ENCODE assay signal across 10 mouse cellular contexts in genomic region chr10:116275280-116275679, GRCm38 (mm10). TPM values are rescaled to one million over a fixed set of nuclear protein-coding genes. Genes with fewer than 3 reads are reported as not detected.
DNase-seq lines count a peak whose midpoint lies in the region; ATAC-seq and TF ChIP-seq lines count a peak whose summit lies in the region.
"Had no signal": no experiment of that assay in that cellular context is flagged by ENCODE, and none has a peak within 500 bp of the region (broad histone marks: within the 10 kb centered on the region; RNA-seq: fewer than 3 reads in every experiment).

Ptprb (plus strand) TSS chr10:116275523.

- H3K9me3 ChIP-seq in forebrain, embryonic 10.5 days, result no peaks in the 10 kb centered on the region
- H3K9me3 ChIP-seq in forebrain, embryonic 16.5 days (ENCODE audit: control insufficient read depth, low read length), result no peaks in the 10 kb centered on the region
- H3K9me3 ChIP-seq in midbrain, embryonic 11.5 days (ENCODE audit: control insufficient read depth, low read length), result no peaks in the 10 kb centered on the region
- no peaks in the 10 kb centered on the region for H3K9me3 ChIP-seq in midbrain, postnatal 0 days (ENCODE audit: low read length)
- H3K9me3 ChIP-seq in stomach, embryonic 15.5 days, result no peaks in the 10 kb centered on the region
- H3K9me3 ChIP-seq: midbrain, embryonic 12.5 days had no signal

- H3K4me3 ChIP-seq in forebrain, embryonic 10.5 days, result no peak within 1 kb of the TSS
- H3K4me3 ChIP-seq in forebrain, embryonic 16.5 days (replicated peaks; ENCODE audit: low read length), result no peak within 1 kb of the TSS
- H3K4me3 ChIP-seq in midbrain, embryonic 11.5 days (ENCODE audit: low read depth, low read length), result no peak within 1 kb of the TSS
- H3K4me3 ChIP-seq in midbrain, postnatal 0 days (ENCODE audit: low read depth, low read length), result no peak within 1 kb of the TSS
- 0 out of 2 replicates have a peak within 1 kb of the TSS, but pooled peaks have one; percentile 0 for H3K4me3 ChIP-seq in stomach, embryonic 15.5 days (replicated peaks)
- H3K4me3 ChIP-seq: midbrain, embryonic 12.5 days had no signal

- no peak for TF ChIP-seq CTCF in midbrain, postnatal 0 days (IDR thresholded peaks at IDR 0.05)

- H3K36me3 ChIP-seq in forebrain, embryonic 10.5 days (replicated peaks), result no peaks in the 10 kb centered on the region
- no peaks in the 10 kb centered on the region for H3K36me3 ChIP-seq in forebrain, embryonic 16.5 days (ENCODE audit: control insufficient read depth, insufficient read depth)
- no peaks in the 10 kb centered on the region for H3K36me3 ChIP-seq in midbrain, embryonic 11.5 days (ENCODE audit: control insufficient read depth, insufficient read depth, low read length)
- no peaks in the 10 kb centered on the region for H3K36me3 ChIP-seq in midbrain, postnatal 0 days (ENCODE audit: insufficient read depth, low read length)
- no peaks in the 10 kb centered on the region for H3K36me3 ChIP-seq in stomach, embryonic 15.5 days
- H3K36me3 ChIP-seq: midbrain, embryonic 12.5 days had no signal

- no peaks in the 10 kb centered on the region for H3K27me3 ChIP-seq in forebrain, embryonic 10.5 days (ENCODE audit: poor library complexity, severe bottlenecking)
- no peaks in the 10 kb centered on the region for H3K27me3 ChIP-seq in forebrain, embryonic 16.5 days (replicated peaks; ENCODE audit: control insufficient read depth, insufficient read depth, low read length)
- H3K27me3 ChIP-seq in midbrain, embryonic 11.5 days (ENCODE audit: control insufficient read depth, insufficient read depth, low read length), result no peaks in the 10 kb centered on the region
- H3K27me3 ChIP-seq in midbrain, postnatal 0 days (ENCODE audit: insufficient read depth, low read length), result no peaks in the 10 kb centered on the region
- no peaks in the 10 kb centered on the region for H3K27me3 ChIP-seq in stomach, embryonic 15.5 days (replicated peaks)
- H3K27me3 ChIP-seq: midbrain, embryonic 12.5 days had no signal

- DNase-seq in forebrain, embryonic 10.5 days (ENCODE audit: extremely low spot score, low spot score), result no peak
- DNase-seq in midbrain, embryonic 11.5 days (ENCODE audit: low spot score, missing footprints), result peak; percentile 44
- DNase-seq in midbrain, postnatal 0 days (ENCODE audit: low spot score), result no peak
- no peak for DNase-seq in heart, postnatal 25 days (ENCODE audit: low spot score)
- no peak for DNase-seq in thymus, postnatal 25 days
- no peak for DNase-seq in yolk sac, embryonic 10.5 days (ENCODE audit: low spot score)
- DNase-seq: cerebellum, postnatal 14 days had no signal

- ATAC-seq in forebrain, embryonic 16.5 days, result no peak
- no peak for ATAC-seq in midbrain, embryonic 11.5 days (ENCODE audit: low FRiP score)
- ATAC-seq in midbrain, postnatal 0 days (ENCODE audit: low FRiP score), result no peak
- no peak for ATAC-seq in stomach, embryonic 15.5 days (ENCODE audit: insufficient read depth, low FRiP score, low read depth)

- H3K27ac ChIP-seq in forebrain, embryonic 10.5 days, result peak within 1 kb of the TSS; percentile 44; the same call in 1 of the 2 replicates
- no peak within 1 kb of the TSS for H3K27ac ChIP-seq in forebrain, embryonic 16.5 days (ENCODE audit: low read length)
- no peak within 1 kb of the TSS for H3K27ac ChIP-seq in midbrain, embryonic 11.5 days (ENCODE audit: low read depth, low read length)
- H3K27ac ChIP-seq in midbrain, postnatal 0 days (ENCODE audit: low read depth, low read length), result no peak within 1 kb of the TSS
- H3K27ac ChIP-seq in stomach, embryonic 15.5 days, result no peak within 1 kb of the TSS; the same call in 1 of the 2 replicates
- H3K27ac ChIP-seq: midbrain, embryonic 12.5 days had no signal

- no peaks in the 10 kb centered on the region for H3K4me1 ChIP-seq in forebrain, embryonic 10.5 days
- H3K4me1 ChIP-seq in forebrain, embryonic 16.5 days (replicated peaks; ENCODE audit: control insufficient read depth, insufficient read depth, low read length), result no peaks in the 10 kb centered on the region
- no peaks in the 10 kb centered on the region for H3K4me1 ChIP-seq in midbrain, embryonic 11.5 days (ENCODE audit: control insufficient read depth, insufficient read depth, low read length)
- H3K4me1 ChIP-seq in midbrain, postnatal 0 days (ENCODE audit: insufficient read depth, low read length), result no peaks in the 10 kb centered on the region
- no peaks in the 10 kb centered on the region for H3K4me1 ChIP-seq in stomach, embryonic 15.5 days
- H3K4me1 ChIP-seq: midbrain, embryonic 12.5 days had no signal

- no peak within 1 kb of the TSS for H3K9ac ChIP-seq in forebrain, embryonic 16.5 days (replicated peaks; ENCODE audit: low read depth, low read length)
- H3K9ac ChIP-seq in midbrain, embryonic 11.5 days (ENCODE audit: low read length), result no peak within 1 kb of the TSS
- H3K9ac ChIP-seq in midbrain, postnatal 0 days (replicated peaks; ENCODE audit: low read length, poor library complexity, severe bottlenecking), result no peak within 1 kb of the TSS
- no peak within 1 kb of the TSS for H3K9ac ChIP-seq in stomach, embryonic 15.5 days
- H3K9ac ChIP-seq: midbrain, embryonic 12.5 days had no signal

- WGBS in forebrain, embryonic 10.5 days, result 82% methylated on average over 7 of the region's 7 CpGs
- 80% methylated on average over 7 of the region's 7 CpGs for WGBS in forebrain, embryonic 16.5 days
- 77% methylated on average over 7 of the region's 7 CpGs for WGBS in midbrain, embryonic 11.5 days
- 66% methylated on average over 7 of the region's 7 CpGs for WGBS in midbrain, postnatal 0 days
- WGBS in stomach, embryonic 15.5 days, result 47% methylated on average over 7 of the region's 7 CpGs

- no peak within 1 kb of the TSS for H3K4me2 ChIP-seq in forebrain, embryonic 16.5 days (ENCODE audit: low read length)
- H3K4me2 ChIP-seq in midbrain, embryonic 11.5 days, result no peak within 1 kb of the TSS
- H3K4me2 ChIP-seq in midbrain, postnatal 0 days (ENCODE audit: low read depth, low read length, poor library complexity, severe bottlenecking), result no peak within 1 kb of the TSS
- no peak within 1 kb of the TSS for H3K4me2 ChIP-seq in stomach, embryonic 15.5 days
- H3K4me2 ChIP-seq: midbrain, embryonic 12.5 days had no signal

- intact Hi-C loops in heart, postnatal 25 days (cut with DNase I), result no loop called here

RNA-seq across cellular contexts. Expression of gene Ptprb, which starts in this region (rescaled TPM):
- polyA plus RNA-seq in forebrain, embryonic 10.5 days (2016; fragmentation: Nextera tagmentation; extraction: Ambion mirVana), result 1.7 and 2.1 TPM in 2 replicates
- 3.0 and 3.1 TPM in 2 replicates for polyA plus RNA-seq in forebrain, embryonic 16.5 days (2015; fragmentation: Nextera tagmentation; extraction: Ambion mirVana)
- polyA plus RNA-seq in midbrain, embryonic 11.5 days (2014; fragmentation: Nextera tagmentation; extraction: Ambion mirVana), result 2.9 and 3.1 TPM in 2 replicates
- total RNA-seq in midbrain, postnatal 0 days (2014; rRNA removed), result 9.8 and 12.5 TPM in 2 replicates
- polyA plus RNA-seq in midbrain, postnatal 0 days (2015; fragmentation: Nextera tagmentation; extraction: Ambion mirVana), result 2.6 and 3.3 TPM in 2 replicates
- 10 to 100 TPM; 64.6 to 77.4 TPM for total RNA-seq in heart, postnatal 25 days (2021)
- 4.0 and 4.2 TPM in 2 replicates for polyA plus RNA-seq in stomach, embryonic 15.5 days (2015; fragmentation: Nextera tagmentation; extraction: Ambion mirVana)
